Mouse (Mus musculus) thymus, postnatal 36 days (tissue): ENCODE results near the gene Nek5.
A peak's percentile ranks its signal among the peaks of the same experiment; 100 is the strongest.
"Not testable (repeated sequence)": the region's sequence is repeated elsewhere in the genome, so short reads cannot be mapped to it uniquely, and the experiment has no call there.

Experiments used
- DNase-seq, 2 experiments: peaks; one replicate each; pipeline ENCODE4 v3.0.0; 2022; ENCODE audit warnings: mixed read lengths in 2 of 2

The Nek5 gene

DNA sequence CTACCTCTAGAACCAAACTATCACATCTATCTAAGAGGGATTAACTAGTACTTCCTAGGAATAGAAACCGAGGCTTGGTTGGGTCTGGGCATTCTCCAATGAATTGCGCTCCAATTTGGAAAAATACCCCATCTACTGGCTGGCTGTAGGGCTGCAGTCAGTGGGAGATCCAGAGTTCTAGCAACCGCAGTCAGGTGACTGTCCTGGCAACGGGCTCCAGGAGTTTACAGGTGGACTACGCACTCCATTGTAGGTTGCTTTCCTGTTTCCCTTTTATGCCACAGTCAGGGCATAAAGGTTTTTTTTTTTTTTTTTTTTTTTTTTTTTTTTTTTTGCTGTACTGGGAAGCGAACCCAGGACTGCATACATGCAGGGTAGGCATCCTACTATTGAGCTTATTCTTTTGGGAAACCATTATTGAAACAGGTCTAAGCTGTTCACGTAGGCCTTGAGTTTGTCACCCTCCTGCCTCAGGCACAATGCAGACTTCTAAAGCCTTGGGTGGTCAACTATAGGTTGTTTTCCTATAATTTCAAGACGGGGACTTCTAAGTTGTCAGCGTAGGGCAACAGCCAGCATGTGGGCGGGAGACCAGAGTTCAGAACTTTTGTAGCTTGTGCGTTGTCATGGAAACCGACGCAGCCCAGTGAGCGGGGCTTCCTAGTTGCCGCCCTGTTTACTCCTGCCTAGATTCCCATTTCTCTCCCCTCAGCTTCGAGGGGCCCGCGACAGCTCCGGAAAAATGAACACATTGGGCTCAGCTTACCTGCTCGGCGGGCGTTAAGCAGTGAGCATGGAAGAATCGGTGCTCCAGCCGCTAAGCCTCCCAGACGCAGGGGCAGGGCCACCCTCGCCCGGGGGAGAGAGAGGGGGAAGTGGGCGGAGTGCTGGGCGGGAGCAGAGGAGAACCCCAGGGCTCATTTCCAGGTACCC lies at the start of gene Nek5:
Nek5 (minus strand) TSS at position 834 of the 933 bp plus-strand sequence.
- peak; percentile 31 to 35 for DNase-seq

DNA sequence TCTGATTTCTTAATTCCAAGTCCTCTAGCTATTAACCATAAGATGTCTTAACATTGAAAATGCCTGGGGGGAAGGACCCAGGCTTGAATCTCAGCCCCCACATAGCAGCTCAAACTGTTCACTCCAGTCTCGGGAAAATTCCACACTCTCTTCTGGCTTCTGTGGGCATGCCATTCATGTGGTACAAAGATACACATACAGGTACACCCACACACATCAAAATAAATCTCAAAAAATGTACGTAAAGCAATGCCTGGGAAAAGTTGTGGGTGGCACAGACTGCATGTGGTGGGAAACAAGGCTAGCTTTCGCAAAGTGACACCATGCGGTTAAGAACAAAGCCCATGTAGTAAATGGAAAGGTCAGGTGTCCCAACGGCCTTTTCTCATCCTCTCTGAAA lies 44.3 kb upstream of the Nek5 start:
- no peak for DNase-seq

DNA sequence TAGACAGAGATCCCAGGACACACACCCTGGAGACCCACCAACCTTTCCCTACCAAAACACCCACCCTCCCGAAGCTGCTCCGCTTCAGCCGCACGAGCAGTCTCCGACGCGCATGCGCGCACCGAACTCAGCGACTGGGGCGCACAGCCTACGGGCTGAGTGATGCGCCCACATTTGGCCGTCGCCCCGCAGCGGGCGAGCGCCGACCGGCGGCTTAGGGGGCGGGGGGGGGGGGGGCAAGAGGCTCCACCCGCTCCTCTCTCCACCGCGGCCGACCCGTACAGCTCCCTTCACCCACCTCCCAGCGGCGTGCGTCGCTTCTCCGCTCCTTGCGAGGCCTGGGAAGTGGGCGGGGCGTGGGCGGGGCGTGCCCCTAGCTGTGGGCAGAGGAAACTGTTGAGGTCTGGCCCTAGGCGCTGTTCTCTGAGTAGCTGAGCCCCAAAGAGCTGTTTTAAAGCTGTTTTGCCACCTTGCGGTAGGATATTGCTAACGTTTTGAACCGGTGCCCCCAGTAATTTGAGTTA lies 41.3 kb upstream of the Nek5 start, which contains the start of gene Nek3:
Nek3 (minus strand) TSS at position 356 of the 524 bp plus-strand sequence.
- DNase-seq = peak; percentile 82 to 88

DNA sequence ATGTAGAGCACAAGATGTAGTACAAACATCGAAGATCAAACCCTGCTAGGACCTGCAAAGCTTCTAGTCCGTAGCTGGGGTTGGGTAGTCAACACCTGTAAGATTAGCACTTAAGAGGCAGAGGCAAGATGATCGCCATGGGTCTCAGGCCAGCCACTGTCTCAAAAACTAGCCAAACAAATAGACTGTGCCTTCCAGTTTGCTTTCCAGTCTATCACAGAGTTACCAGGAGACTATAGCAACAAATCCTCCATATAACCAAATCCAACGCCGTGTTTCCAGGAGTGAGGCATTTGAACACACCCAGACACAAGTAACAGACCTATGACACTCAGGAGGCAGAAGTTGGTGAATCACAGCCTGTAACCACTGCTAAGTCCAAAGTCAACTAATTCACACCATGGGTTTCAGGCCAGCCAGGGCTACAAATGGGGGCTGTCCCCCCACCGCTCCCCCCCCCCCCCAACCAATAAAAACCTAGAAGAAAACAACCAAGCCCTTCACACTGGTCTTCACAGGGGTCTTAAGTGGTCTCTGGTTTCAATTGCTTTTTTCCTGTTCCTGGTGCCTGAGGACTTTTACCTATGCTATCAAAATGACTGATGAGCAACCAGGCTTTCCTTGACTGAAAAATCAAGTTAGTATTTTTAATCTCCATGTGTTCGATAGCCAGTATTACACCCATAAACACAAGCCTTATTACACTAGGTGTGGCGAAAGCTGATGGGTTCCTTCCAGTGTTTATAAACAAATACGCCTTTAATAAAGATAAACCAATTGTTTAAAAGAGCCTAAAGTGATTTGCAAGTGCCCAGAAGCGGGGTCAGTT lies 40.6 kb upstream of the Nek5 start:
- no peak for DNase-seq

DNA sequence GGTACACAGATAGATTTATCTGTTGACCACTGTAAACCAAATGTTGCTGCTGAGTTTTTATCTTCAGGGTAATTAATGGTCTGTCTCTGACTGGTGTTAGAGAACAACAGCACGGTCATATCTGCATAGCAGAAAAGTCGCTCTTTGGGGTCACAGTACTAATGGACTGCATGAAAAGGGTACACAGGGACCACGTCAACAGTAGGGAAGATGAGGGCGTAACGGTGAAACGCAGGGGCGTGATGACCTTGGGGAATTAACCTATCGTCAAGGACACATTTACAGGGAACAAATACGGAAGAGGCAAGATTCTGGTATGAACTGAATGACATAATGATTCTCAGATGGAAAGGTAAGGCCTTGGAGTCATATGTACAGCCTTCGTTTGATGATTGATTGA lies 39.6 kb upstream of the Nek5 start:
- no peak for DNase-seq

DNA sequence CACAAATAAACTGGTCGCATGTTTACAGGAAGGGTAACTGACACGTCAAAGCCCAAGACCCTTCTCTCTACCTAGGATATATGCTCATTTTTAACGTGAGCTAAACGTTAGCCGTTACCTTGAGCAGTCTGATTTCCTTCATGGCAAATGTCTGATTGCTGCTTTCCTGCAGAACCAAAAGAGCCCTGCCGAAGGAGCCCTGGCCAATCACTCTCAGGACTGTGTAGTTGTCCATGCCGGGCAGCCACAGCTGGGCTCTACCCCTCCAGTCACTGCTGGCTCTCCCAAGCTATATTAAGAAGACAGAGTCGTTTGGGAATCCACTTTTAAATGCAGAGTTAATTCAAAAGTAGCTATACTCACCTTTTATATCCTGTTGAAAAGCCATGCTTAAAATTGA lies 37.4 kb upstream of the Nek5 start:
- DNase-seq = no peak

DNA sequence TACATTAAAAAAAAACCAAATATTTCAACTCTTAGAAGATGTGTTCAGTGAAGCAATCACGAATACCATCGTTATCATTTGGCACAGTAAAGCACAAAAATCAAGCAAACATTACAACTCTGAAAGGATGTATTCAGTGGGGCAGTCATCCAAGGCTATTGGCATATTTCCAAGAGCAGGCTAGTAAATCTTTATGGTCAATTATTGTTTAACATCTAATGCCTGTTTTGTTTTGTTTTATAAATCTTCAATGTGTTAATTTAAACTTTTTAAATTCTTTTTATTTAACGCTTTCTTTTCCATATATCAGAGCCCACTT lies 25.5 kb upstream of the Nek5 start:
- DNase-seq = no peak

DNA sequence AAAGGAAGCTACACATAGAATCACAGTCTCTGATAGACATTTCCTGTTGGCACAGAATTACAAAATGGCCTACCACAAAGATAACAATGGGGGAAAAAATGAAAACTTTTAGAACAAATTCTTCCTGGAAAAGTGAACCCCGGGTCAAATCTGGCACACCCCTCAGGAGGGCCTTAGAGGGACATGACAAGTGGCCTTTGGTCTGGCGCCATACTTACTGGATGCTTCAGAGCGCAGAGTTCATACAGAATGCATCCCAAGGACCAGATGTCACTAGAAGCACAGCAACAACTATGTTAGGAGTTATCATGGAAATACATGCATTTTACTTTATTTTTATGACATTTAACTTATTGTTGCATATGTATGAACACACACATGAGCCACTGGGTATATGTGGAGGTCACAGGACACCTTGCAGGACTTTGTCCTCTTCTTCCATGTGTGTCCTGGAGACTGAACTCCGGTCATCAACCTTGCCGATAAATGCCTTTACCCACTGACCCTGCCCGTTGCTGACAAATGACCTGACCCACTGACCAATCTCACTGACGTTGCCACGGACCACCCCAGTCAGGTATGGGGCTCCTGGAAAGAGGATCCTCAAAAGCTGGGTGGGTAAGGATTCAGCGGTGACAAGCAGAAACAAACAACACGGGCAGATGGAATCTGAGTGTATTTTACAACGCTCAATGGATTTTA lies 24.9 kb upstream of the Nek5 start:
- no peak for DNase-seq

DNA sequence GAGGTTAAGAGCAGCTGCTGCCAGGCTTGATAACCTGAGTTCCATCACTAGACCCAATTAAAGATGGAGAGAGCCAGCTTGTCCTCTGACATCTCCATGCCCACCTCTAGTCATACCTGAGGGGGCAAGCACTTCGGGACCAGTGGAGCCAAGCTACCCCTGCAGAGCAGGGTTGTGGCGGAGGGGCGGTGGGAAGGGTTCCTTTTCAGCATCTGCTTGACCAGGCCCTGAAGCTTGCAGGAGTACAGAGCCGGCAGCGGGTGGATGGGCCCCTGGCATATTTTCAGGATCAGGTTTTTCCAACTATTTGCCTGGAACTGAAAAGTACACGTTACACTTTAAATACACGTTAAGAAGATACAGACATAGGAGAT lies 23.5 kb upstream of the Nek5 start:
- no peak for DNase-seq

DNA sequence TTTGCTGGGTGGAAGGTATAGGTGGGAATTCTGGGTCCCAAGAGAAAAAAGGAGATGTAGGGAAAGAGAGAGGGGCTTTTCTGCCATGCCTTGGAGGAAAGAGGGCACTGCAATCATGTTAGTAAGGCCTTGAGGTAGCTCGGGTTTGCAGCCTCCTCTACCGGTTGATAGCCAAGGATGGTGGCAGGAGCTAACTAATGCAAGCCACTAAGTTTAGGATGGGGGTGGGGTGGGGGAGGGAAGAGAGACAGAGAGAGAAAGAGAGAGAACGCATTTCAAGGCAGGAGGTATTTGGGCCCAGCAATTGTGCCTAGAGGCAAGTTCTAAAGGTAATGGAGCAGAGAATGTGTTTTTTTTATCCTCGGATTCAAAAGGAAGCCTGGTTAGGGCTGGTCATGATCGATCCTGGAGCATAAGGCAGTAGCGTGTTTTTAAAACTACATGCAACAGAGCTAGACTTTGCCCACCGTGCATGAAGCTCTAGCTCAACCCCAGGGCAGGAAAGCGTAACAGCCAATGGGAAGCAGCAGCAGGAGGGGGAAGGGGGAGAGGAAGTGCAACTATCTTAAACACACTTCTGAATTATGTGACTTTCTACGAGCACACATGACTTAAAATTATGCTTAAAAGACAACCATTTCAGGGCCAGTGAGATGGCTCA lies 23.0 kb upstream of the Nek5 start:
- DNase-seq = no peak

DNA sequence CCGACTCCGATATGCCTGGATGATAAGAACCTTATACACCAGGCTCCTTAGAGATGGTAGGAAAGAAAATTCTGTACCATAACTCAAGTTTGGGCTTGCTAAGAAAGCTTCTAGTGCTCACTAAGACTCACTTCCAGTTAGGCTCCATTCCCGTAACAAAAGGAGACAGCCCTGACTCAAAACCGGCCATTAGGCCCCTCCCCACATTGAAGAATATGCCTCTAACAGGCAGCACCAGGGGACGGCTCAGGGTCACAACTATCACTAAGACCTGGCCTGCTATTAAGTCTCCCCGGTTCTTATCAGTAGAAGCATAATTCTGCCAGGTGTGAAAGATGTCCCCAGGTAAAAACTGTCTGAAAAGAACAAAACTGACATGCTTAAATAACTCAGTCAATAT lies 21.0 kb upstream of the Nek5 start:
- no peak for DNase-seq

DNA sequence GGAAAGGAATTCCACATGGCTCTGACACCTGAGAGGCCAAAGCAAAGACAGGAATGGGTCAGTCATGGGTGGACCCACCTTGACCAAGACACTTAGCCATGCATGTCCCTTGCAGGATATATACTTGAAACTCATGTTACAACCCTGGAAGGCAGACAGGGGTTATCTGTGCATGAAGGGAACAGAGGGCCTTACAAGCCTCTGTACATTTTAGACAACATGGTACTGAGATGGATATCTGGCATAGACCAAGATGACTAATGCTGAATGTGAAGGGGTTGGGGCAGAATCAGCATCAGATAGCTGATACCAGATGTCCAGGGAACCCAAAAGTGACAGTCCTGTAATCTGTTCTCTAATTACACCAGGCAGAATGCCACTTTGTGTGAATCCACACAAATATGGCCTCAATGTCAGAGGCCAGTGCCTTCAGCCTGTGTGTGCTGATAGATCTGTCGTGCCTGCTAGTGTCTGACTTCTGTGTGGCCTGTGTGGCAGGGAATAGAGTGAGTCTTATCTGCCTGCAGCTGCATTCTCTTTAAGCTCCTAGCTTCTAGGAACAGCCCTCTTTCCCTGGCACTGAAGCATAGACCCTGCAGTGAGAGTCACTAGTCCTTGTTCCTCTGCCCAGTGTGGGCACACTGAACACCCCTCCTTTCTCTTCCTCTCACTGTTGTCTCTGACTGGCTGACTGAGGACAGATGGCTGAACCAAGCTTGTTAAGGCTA lies 19.1 kb upstream of the Nek5 start:
- no peak for DNase-seq

DNA sequence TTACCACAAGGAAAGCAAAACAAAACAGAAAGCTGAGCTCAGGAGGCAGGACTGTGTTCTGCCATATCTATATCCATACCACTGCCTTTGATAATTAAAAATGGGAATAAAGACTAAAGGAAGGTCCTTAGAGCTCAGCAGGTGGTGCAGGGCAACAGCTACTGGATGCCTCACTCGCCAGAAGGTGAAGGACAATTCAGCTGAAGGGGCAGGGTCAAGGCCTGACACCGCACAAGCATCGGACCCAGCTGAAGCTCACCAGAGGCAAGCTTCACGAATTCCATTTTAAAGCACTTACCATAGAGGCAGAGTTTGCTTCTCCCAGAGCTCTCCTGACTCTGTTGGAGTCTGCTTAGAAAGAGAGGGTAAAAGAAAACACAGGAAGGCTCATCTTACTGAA lies 17.7 kb upstream of the Nek5 start:
- no peak for DNase-seq

DNA sequence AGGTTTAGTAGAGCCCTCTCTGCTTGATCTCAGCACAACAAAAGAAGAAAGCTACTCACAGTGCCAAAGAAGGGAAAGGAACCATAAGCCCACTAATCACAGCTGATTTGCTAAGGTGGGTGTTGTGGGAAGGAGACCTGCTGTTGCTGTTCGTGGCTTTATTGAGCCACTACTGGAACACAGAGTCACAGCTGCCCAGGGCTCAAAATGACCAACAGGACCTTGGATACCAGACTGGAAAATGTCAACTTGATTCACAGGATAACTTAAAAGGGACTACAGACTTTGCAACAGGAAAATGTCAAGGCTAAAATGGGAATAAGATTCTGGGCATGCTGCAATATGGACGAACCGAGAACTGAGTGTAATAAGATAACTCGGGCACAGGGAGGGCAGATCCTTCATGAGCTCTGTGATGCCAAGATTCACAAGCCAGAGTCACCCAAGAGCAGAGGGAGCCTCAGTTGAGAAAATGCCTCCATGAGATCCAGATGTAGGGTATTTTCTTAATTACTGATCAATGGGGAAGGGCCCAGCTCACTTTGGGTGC lies 17.1 kb upstream of the Nek5 start:
- DNase-seq = no peak

DNA sequence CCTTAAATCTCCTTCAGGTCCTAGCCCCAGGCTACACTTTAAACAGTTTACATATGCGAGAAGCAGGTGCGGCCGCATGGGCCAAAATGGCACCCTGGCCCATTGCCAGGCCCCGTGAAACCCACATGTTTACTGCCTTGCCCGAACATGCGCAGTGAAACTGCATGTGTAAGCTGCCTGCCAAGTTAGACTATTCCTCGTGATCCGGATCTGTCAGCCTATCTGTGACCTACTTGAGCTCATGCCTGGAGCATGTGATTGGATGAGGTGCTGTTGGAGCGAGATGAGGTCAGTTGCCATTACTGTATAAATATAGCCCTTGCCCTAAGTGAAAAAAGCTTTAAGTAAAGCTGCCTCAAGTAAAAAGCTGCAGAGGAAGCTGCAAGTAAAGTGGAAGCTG lies 11.6 kb upstream of the Nek5 start:
- DNase-seq = not testable (repeated sequence)

DNA sequence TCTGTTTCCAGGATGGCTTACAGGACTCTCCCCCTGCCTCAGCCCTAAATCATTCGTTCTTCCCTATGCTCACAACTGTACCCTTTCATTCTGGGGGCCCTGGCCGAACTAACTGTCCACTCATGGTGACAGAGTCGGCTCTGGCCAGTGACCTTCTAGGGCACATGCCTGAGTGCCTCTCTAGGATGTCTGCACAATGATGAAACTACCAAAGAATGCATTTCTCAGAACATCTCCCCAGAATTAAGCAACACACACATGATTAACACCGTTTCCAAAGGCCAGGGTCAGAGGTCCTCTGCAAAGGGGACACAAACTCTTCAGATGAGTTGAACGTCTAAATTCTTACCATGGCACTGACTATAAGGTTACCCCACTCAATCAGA lies 9.9 kb upstream of the Nek5 start:
- DNase-seq = no peak

DNA sequence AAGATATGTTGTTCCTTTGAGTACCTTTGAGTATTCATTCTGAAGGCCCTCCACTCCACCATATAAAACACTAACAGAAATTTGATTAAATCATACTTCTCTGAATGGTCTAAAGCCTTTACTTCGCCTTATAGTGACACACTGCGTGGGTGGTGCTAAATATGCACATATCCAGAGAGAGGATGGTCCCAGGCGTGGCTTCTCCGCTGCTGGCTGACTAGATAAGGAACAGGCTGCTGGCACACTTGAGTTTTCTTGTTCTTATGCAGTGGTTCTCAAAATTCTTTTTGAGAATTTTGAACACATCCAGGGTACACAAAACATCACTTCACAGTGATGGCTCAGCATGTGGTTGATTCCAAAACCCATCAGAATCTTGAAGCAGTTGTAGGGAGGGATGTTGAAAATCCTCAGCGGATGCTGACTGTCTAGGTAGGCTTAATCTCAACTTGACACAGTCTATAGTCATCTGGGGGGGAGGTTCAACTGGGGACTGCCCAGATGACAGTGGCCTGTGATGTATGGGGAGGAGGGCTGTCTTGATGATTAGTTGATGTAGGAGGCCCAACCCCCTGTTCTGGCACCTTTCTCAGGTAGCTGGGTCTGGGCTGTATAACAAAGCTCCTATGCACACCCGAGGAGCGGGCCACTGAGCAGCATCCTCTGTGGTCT lies 9.4 kb upstream of the Nek5 start:
- no peak for DNase-seq

DNA sequence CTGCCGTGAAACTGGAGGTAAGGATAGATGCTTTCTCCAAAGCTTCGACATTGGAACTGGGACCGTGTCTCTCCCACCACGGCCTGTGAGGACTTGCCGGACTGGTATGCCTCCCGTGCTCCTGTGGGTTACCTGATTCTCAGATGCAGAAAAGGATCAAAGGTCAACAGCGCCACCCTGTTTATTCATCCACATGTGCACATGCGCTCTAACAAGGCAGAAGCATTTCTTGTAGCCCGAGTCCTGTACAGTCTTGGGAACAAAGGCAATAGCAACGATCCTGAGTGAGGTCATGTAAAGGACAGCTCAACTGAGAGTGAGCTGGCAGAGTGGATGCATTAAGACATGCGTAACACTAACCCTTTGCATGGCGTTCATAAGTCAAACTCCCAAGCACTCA lies 7.2 kb upstream of the Nek5 start:
- no peak for DNase-seq

DNA sequence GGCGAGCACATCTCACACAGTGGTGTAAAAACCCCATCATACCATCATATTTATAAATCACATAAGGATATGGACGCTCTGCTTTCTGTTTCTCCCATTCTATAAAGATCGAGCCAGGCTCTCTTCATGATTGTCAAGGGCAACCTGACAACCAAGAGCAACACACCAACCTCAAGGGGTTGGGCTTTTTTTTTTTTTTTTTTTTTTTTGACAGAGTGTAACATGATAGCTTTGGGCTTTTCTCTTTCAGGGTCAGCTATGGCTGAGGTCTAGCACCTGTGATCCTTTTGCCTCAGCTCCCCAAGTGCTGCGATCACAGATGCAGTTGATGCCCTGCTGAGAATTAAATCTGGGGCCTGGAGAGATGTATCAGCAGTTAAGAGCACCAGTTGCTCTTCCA lies 17.8 kb downstream of the Nek5 start:
- no peak for DNase-seq

DNA sequence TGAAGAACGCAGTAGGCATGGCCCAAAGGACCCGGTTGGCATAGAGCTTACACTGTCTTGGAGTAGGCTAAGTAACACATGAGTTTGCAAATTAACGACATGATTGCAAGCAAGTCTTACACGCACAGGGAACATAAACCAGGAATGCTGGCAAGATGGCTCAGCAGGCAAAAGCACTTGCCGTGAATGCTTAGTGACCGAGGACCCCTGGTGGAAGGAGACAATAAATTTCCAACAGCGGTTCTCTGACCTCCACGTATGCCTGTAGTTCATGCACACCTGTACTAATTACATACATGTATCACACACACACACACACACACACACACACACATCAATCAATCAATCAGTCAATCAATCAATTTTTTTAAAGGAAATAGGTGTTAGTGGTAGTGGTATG lies 33.3 kb downstream of the Nek5 start:
- no peak for DNase-seq

DNA sequence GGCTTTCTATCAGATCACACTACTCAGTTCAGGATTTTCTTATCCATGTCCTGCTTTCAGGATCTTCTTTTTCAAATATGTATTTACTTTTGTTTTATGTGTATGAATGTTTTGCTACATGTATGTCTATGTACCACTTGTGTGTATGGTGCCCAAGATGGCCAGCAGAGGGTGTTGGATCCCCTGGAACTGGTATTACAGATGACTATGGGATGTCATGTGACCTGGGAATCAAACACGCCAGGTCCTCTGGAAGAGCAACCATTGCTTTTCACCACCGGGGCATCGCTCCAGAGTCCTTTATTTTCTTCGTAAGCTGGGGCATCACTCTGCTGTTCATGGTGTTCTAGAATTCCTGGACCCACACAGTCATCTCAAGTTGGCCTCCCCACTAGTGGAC lies 35.6 kb downstream of the Nek5 start:
- DNase-seq = no peak
